9 mouse cellular contexts compared by ENCODE assay signal in genomic region chrX:48683451-48683850, GRCm38 (mm10). TPM values are rescaled to one million over a fixed set of nuclear protein-coding genes. Genes with fewer than 3 reads are reported as not detected.
DNase-seq lines count a peak whose midpoint lies in the region; TF ChIP-seq lines count a peak whose summit lies in the region.
"Had no signal": no experiment of that assay in that cellular context is flagged by ENCODE, and none has a peak within 500 bp of the region (broad histone marks: within the 10 kb centered on the region; RNA-seq: fewer than 3 reads in every experiment).

No protein-coding gene starts in this region.

- no peaks in the 10 kb centered on the region for H3K4me1 ChIP-seq in heart, adult 2 months (ENCODE audit: control insufficient read depth, insufficient read depth, low read length)
- no peaks in the 10 kb centered on the region for H3K4me1 ChIP-seq in heart, embryonic 10.5 days

- peak; percentile 87 for TF ChIP-seq CTCF in heart, adult 2 months (IDR thresholded peaks at IDR 0.05)

- H3K9ac ChIP-seq in heart, adult 2 months (ENCODE audit: low read depth, low read length): no peak overlapping the region

- peak; percentile 6 to 41 for DNase-seq in heart, adult 2 months
- DNase-seq in heart, embryonic 10.5 days (ENCODE audit: low spot score): no peak
- DNase-seq in 416B (ENCODE audit: low read depth) (peak; percentile 56), NIH3T3 (ENCODE audit: low read depth) (peak; percentile 73)
- DNase-seq in embryo, embryonic 11.5 days (ENCODE audit: low read depth, low spot score): peak; percentile 14
- DNase-seq in kidney, postnatal 4 days: peak; percentile 63 to 72
- DNase-seq in naive thymus-derived CD4-positive, alpha-beta T cell, adult 2 months (ENCODE audit: low read depth): peak; percentile 71
- peak; percentile 68 for DNase-seq in thymus, postnatal 4 days

- WGBS in heart, adult 2 months: 19% methylated on average over 3 of the region's 3 CpGs
- WGBS in heart, embryonic 10.5 days: 20% methylated on average over 3 of the region's 3 CpGs

- no peaks in the 10 kb centered on the region for H3K27me3 ChIP-seq in heart, adult 2 months (ENCODE audit: control insufficient read depth, insufficient read depth, low read length)
- H3K27me3 ChIP-seq in heart, embryonic 10.5 days (ENCODE audit: insufficient read depth, poor library complexity, severe bottlenecking): no peaks in the 10 kb centered on the region

- no peaks in the 10 kb centered on the region for H3K36me3 ChIP-seq in heart, adult 2 months (ENCODE audit: control insufficient read depth, insufficient read depth, low read length)
- H3K36me3 ChIP-seq in heart, embryonic 10.5 days: no peaks in the 10 kb centered on the region

- intact Hi-C loops in heart, adult 2 months (cut with DNase I): loop anchor here (10.0 kb wide), 1 partner anchor 621 kb away; no protein-coding TSS in a partner anchor

- H3K9me3 ChIP-seq in heart, embryonic 10.5 days: no peaks in the 10 kb centered on the region

- no peak for TF ChIP-seq POLR2A in heart, adult 2 months (IDR thresholded peaks at IDR 0.05; ENCODE audit: insufficient read depth, low read depth, low read length)

- H3K4me3 ChIP-seq in heart, adult 2 months: no peak overlapping the region
- H3K4me3 ChIP-seq in heart, embryonic 10.5 days: no peak overlapping the region

- no peaks in the 10 kb centered on the region for H3K79me2 ChIP-seq in heart, adult 2 months (replicated peaks; ENCODE audit: control insufficient read depth, insufficient read depth, low read length)

- TF ChIP-seq EP300 in heart, adult 2 months (IDR thresholded peaks at IDR 0.05; ENCODE audit: insufficient read depth, low read depth, low read length): no peak

- H3K27ac ChIP-seq in heart, adult 2 months: no peak overlapping the region
- no peak overlapping the region for H3K27ac ChIP-seq in heart, embryonic 10.5 days

RNA-seq across cellular contexts. Expression of gene Gpr119, which starts 9.2 kb away (rescaled TPM):
- total RNA-seq in heart, adult 2 months (2021): not detected
- 0.04 TPM in 1 of 2 replicates, not detected in the other for polyA plus RNA-seq in heart, adult 2 months (2012; rRNA removed)
- not detected in 2 replicates for polyA plus RNA-seq in heart, embryonic 10.5 days (2016; fragmentation: Nextera tagmentation; extraction: Ambion mirVana)
- total RNA-seq: layer of hippocampus, postnatal 14 days had no signal

RNA-seq across cellular contexts. Expression of gene Rbmx2, which starts 11.4 kb away (rescaled TPM):
- 1 to 10 TPM; 2.1 TPM for total RNA-seq in heart, adult 2 months (2021)
- 0.66 and 1.7 TPM in 2 replicates for polyA plus RNA-seq in heart, adult 2 months (2012; rRNA removed)
- 20.2 and 22.7 TPM in 2 replicates for polyA plus RNA-seq in heart, embryonic 10.5 days (2016; fragmentation: Nextera tagmentation; extraction: Ambion mirVana)
